Mouse (Mus musculus) E14TG2a.4 (cell line): ENCODE measurements around the gene Zdhhc6.

ENCODE experiments used
- CTCF ChIP-seq: conservative IDR thresholded peaks from 2 replicates; pipeline ENCODE4 v1.5.1; 2014; ENCODE audit warnings: low read length
- POU5F1 ChIP-seq: IDR thresholded peaks from 2 replicates; pipeline ENCODE4 v1.6.1; 2014; ENCODE audit warnings: low read length, borderline replicate concordance

GRCm38 (mm10) chr19:55251383-55252124 is 64.3 kb downstream of the Zdhhc6 start, which contains the start of gene Acsl5:
- TF ChIP-seq CTCF (no peak), POU5F1 (no peak)
